Mouse (Mus musculus): ENCODE results near the gene Atat1.

Gene Atat1

DNA sequence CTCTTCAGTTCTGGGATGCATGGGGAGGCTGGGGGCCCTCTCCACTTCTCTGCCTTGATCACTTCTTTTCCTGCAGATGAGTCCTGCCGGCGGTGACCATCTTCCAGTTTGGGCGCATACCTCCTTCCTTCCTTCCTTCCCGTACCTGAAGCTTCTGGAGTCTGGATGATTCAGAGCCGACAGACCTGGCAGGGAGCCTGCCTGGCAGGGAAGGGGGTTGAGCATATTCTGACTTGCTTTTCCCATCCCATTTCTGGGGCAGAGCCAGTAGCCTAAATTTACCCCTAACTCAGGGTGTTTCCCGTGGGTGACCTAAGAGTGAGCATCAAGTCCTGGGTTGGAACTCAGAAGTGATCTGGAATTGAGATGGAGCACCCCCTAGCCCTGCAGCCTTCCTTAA is 35.2 kb downstream of the Atat1 start:
- in situ Hi-C loops (cut with MboI) = loop anchor here (5.0 kb wide), 1 partner anchor 37 kb away; the partner anchor contains the start of gene Tubb5

DNA sequence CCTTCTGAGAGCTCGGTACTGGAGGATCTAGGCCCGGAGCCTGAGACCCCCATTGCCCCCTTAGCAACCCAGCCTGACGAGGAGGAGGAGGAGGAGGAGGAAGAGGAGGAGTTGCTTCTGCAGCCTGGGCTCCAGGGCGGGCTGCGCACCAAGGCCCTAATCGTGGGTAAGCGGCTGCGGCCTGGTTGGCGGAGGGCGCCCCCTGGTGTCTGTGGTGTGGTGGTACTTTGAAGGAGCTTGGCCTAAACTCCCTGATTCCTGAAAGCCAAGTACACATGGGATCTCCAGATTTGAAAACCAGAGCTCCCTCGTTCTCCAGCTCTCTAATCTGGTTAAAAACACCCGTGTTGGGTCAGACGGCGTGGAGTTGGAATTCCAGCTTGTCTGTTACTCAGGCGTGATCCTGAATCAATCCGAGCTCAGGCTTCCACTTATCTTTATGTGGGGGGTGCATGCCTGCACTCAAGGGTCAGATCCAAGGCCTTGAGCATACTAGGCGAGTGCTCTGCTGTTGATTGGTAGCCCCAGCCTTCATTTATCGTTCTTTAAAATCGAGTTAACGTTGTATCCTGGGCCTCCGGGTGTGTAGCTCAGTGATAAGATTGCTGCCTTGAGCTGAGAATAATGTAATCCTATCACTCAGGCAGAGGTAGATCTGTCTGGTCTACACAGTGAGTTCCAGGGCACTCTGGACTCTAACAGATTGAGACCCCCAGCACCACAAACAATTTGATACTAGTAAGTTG is 35.9 kb downstream of the Atat1 start:
- in situ Hi-C loops (cut with MboI) = loop anchor here (5.0 kb wide), 1 partner anchor 37 kb away; the partner anchor contains the start of gene Tubb5

DNA sequence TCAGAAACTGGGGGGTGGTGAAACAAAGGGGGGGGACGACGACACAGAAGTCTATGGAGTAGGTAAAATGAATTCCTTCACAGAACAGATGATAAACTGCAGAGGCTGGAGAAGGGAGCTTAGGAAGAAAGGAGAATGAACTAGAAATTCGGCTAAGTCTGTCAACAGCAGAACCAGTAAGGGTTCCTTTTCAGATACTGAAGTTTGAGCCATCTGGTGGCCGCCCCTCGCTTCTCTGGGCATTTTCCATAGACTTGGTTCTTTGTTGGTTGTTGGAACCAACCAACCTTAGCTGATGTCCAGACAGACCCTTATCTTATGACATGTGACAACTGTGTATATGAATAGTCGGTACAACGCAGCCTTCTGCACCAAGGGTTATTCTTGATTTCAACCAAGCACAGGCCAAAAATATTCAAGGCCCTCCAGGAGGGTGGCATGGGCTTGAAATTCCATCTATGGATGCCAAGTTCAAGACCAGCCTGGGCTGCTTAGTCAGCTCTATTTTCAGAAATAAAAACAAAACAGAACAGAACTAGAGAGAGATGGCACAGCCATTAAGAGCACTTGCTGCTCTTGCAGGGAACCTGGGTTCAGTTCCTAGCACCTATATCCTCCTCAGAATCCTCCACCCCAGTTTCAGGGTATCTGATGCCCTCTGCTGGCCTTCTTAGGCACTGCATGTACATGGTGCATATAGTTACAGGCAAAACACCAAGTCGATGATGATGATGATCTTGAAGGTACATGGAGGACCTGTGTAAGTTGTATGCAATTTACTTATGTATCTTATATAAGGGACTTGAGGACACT is 38.8 kb downstream of the Atat1 start:
- in situ Hi-C loops (cut with MboI) = loop anchor here (5.0 kb wide), 1 partner anchor 34 kb away; the partner anchor contains the start of gene Tubb5

GRCm38 (mm10) chr17:35870151-35870883 is 39.6 kb downstream of the Atat1 start:
- in situ Hi-C loops (cut with MboI) = loop anchor here (5.0 kb wide), 1 partner anchor 33 kb away; the partner anchor contains the start of gene Tubb5

DNA sequence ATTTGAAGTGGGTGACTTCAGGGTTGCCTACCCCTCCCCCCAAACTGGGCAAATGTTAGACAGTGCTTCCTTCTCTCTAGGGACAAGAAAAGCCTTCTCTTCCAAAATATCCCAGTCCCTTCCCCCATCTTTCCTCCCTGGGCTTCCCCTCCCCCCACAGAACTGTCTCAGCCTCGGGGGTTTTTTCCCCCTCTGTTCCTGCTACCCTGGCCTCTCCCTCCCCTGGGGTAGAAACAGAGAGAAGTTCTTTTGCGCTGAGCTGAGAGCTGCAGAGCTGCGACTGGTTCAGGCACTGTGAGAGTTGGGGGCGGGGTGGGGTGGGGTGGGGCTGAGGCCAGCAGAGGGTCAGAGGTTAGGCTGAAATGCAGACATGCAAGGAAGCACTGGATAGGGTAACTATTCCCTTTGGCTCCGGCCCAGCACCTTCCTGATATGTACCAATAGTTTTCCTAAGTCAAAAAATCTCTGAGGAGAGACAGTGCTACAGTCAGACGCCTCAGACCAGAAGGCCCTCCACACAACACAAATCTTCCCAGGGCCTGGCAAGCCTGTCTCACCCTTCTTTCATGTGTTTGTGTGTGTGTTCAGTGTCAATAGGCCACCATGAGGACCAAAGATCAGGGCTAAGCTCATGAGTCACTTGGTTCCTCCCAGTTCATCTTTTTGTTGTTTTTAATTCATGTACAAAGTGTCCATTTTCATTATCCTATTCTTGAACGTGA is 40.4 kb downstream of the Atat1 start:
- in situ Hi-C loops (cut with MboI) = loop anchor here (5.0 kb wide), 1 partner anchor 32 kb away; the partner anchor contains the start of gene Tubb5

- in situ Hi-C loops (cut with MboI) = no loop called here
Measured at GRCm38 (mm10) chr17:35868961-35869345, 40.9 kb downstream of the Atat1 start.

- in situ Hi-C loops (cut with MboI) = no loop called here
Measured at GRCm38 (mm10) chr17:35868165-35868820, 41.6 kb downstream of the Atat1 start.

GRCm38 (mm10) chr17:35866911-35867890 is 42.7 kb downstream of the Atat1 start:
- in situ Hi-C loops (cut with MboI) = no loop called here

DNA sequence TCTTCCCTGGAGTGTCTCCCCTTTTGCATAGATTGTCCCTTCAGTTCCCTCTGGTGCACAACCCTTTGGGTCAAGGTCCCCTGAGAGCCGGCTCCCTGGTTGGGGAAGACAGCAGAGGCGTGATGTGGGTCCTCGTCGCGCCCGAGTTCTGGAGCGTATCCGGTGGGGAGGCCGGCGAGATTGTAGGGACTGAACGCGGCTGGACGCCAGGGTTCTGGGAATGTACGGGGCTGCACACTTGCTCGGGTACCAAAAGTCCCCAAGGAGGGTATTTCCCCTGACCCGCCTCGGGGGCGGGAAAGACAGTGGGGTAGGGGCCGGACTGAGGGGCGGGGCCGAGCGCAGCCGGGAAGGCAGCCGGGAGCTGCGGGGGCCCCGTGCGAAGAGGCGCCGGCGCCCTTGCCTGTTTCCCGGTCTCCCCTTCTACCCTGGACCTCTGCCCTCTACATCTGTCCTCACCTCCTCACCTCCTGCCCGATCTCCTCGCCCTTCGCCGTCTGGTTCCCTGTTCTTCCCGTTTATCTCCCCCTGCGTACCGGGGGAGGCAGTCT is 43.5 kb downstream of the Atat1 start:
- in situ Hi-C loops (cut with MboI) = no loop called here

- in situ Hi-C loops (cut with MboI) = no loop called here
Measured at GRCm38 (mm10) chr17:35865481-35866280, 44.2 kb downstream of the Atat1 start, which contains the start of gene Ppp1r18. Gene Ppp1r18 (plus strand): TSS chr17:35865593.

DNA sequence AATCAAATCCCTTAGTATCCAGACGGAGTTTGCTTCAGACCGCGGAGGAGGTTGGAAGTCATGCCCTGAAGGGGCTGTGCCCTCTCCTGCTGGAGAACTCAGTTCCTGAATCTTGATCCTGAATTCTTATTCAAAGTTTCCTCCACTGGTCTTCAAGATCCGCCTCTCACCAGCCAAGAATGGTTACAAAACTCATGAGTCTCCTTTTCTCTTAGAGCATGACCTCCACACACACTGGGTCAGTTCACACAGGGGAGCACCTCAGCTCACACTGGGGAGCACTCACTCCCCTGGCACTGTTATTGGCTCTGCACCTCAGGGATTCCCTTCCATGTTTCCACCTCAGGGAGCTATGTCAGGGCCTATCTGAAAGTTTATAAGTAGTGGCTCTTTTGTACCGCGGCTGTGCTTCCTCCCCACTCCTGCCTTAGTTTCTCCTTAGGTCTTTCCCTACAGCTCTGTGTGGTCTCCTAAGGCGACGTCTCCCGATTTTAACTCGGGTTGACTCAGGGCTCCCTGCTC is 45.0 kb downstream of the Atat1 start:
- in situ Hi-C loops (cut with MboI) = no loop called here

DNA sequence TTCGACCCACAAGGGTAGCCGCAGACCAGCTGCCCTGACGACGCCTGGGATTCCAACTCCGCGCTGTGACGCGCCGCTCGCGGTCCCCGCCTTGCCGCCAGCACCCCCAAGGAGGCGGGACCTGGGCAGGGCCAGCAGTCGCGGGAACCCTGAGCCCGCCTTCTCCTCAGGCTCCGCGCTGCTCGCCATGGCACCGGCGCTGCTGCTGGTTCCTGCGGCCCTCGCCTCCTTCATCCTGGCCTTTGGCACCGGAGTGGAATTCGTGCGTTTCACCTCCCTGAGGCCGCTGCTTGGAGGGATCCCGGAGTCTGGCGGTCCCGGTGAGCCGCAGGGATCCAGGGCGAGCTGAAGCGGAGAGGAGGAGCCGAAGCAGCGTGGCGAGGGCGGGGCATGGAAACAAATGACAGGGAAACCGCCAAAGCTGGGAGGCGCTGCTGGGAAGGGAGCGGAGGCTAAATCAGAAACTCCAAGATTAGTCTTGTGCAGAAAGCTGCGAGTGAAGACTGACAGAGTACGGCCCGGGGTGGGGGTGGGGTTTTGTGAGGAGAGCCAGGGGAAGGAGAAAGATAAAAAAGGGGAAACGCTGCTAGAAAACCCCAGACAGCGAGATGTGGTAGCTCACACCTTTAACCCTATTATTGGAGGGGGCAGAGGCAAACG is 48.5 kb downstream of the Atat1 start, which contains the start of gene Nrm:
Gene Nrm, plus strand, starts transcription at position 121 of the 660 bp plus-strand sequence.
- in situ Hi-C loops (cut with MboI) = no loop called here

DNA sequence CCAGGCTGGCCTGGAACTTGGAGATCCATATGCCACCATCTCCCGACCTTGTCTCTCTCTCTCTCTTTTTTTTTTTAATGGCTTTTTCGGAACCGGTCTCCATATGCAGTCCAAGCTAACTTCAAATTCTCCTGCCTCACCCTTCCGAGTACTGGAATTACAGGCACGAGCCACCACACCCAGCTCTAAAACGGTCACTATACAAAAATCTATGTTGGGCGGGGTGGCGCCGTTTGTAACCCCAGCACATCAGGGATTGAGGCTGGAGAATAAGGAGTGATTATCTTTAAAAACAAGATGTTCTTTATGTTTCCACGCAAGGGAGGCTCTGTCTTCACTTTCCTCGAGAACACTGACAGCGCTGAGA is 49.1 kb downstream of the Atat1 start:
- in situ Hi-C loops (cut with MboI) = no loop called here

GRCm38 (mm10) chr17:35859835-35860234 is 50.0 kb downstream of the Atat1 start:
- in situ Hi-C loops (cut with MboI) = no loop called here

- in situ Hi-C loops (cut with MboI) = no loop called here
Measured at GRCm38 (mm10) chr17:35859371-35859770, 50.5 kb downstream of the Atat1 start.

- in situ Hi-C loops (cut with MboI) = no loop called here
Measured at GRCm38 (mm10) chr17:35850974-35851373, 58.9 kb downstream of the Atat1 start.

- in situ Hi-C loops (cut with MboI) = no loop called here
Measured at GRCm38 (mm10) chr17:35848112-35848511, 61.8 kb downstream of the Atat1 start.
